Mouse (Mus musculus): ENCODE measurements at regions not wholly inside any gene's neighbourhood (a gene's known extent, or its start where the extent isn't known, plus 50 kb on each side); places are given as distances from the start of the nearest gene placed in this dataset.

DNA sequence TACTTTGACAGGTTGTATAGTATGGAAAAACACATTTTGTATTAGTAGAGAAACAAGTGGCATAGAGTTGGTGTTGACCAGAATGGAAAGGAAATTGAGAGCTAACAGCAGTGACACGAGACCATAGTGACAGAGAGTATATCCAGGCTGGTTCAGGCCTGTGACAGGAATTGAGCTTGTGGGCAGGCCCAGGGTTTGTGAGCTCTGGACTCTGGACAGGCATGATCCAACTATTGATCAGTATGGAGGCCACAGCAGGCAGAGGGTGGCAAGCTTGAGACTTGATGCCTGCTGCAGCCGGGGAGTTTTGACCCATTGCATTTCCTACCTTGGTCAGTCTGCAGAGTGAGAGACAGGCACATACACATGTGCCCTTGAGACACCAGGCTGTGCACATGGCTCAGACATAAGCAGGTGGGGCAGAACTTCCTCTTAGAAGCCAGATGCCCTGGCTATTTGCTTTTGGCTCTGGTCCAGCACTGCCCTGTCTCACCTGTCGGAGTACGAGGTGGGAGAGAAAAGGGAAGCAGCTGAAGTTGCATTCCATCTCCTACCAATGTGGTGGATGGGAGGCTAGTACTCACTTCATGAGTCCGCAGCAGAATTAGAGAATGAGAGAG, 1006.2 kb upstream of the Cdh20 start:
- no peak for DNase-seq (ENCODE audit: low read depth, low spot score)

- peak; percentile 6 for DNase-seq (ENCODE audit: low read depth, low spot score)
Observed at GRCm38 (mm10) chr1:103762745-103763144, 1005.6 kb upstream of the Cdh20 start.

GRCm38 (mm10) chr1:103767315-103767714, 1001.0 kb upstream of the Cdh20 start:
- DNase-seq (ENCODE audit: low read depth, low spot score): no peak

DNA sequence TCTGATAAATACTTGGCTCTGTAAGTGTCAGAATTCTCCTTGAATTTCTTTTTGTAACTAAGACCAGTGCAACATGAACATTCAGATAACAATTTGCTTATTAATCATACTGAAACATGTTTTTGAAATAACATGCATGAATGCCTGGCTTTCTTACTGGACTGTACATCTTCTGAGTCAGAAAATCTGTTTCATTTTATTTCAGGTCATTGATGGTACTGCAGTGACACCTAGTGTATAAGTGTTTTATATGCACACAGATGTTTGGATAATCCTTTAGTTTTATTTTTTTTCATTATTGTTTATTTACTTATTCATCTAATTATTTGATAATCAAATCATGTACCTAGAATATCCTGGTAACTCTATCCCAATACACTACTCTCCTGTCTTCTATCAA, 983.6 kb upstream of the Cdh20 start:
- DNase-seq (ENCODE audit: low read depth, low spot score): no peak

- no peak for DNase-seq (ENCODE audit: low read depth, low spot score)
Observed at GRCm38 (mm10) chr1:103796337-103796736, 972.0 kb upstream of the Cdh20 start.

GRCm38 (mm10) chr1:103799343-103799742, 969.0 kb upstream of the Cdh20 start:
- DNase-seq (ENCODE audit: low read depth, low spot score): peak; percentile 49

- no peak for DNase-seq (ENCODE audit: low read depth, low spot score)
Observed at GRCm38 (mm10) chr1:103817946-103818345, 950.4 kb upstream of the Cdh20 start.
